Mouse (Mus musculus) ES-E14 (cell line): ENCODE results near the gene Cd180. TPM values are rescaled to one million over a fixed set of nuclear protein-coding genes. Genes with fewer than 3 reads are reported as not detected.

Experiments used
- DNase-seq: peaks from one replicate; pipeline ENCODE4 v3.0.0-alpha.2; 2013; ENCODE audit warnings: low read depth, low spot score
- H3K27ac ChIP-seq: 2 replicates; pipeline ENCODE4 v1.5.1; 2012; ENCODE audit warnings: low read depth, mild to moderate bottlenecking, low read length, moderate library complexity, mixed read lengths; ENCODE audit not compliant: poor library complexity, insufficient read depth, severe bottlenecking
- H3K36me3 ChIP-seq: 2 replicates; pipeline ENCODE4 v1.6.1; 2012; ENCODE audit warnings: mild to moderate bottlenecking, low read length, moderate library complexity, mixed read lengths; ENCODE audit not compliant: control insufficient read depth, poor library complexity, insufficient read depth, severe bottlenecking
- H3K4me1 ChIP-seq, 2 experiments: fragments of 150-350 bp in 1 of 2; sonication (generic) in 1 of 2; 2 replicates each; pipeline ENCODE4 v1.6.1; 2012; ENCODE audit warnings: low read length in 2 of 2, mild to moderate bottlenecking in 1 of 2, mixed read lengths in 1 of 2; ENCODE audit not compliant: control insufficient read depth in 2 of 2, insufficient read depth in 2 of 2, poor library complexity in 1 of 2
- H3K4me3 ChIP-seq, 2 experiments: fragments of 150-350 bp in 1 of 2; sonication (generic) in 1 of 2; 2 replicates each; pipeline ENCODE4 v1.5.1; 2012; ENCODE audit warnings: low read length in 2 of 2, low read depth in 1 of 2, mild to moderate bottlenecking in 1 of 2, mixed read lengths in 1 of 2; ENCODE audit not compliant: insufficient read depth in 1 of 2, poor library complexity in 1 of 2, severe bottlenecking in 1 of 2
- H3K9ac ChIP-seq: 2 replicates; pipeline ENCODE4 v1.6.1; 2012; ENCODE audit warnings: low read depth, mild to moderate bottlenecking, low read length, mixed read lengths; ENCODE audit not compliant: poor library complexity, insufficient read depth, severe bottlenecking
- H3K9me3 ChIP-seq: fragments of 150-350 bp; sonication (generic); 2 replicates; pipeline ENCODE4 v1.6.1; 2012; ENCODE audit warnings: low read depth, mild to moderate bottlenecking, low read length; ENCODE audit not compliant: control insufficient read depth, insufficient read depth
- CHD2 ChIP-seq: IDR thresholded peaks from 2 replicates; pipeline ENCODE4 v1.6.1; 2014; ENCODE audit warnings: mild to moderate bottlenecking, low read depth, low read length, inconsistent platforms
- HCFC1 ChIP-seq: IDR thresholded peaks from 2 replicates; pipeline ENCODE4 v1.6.1; 2012; ENCODE audit warnings: low read length, inconsistent platforms, borderline replicate concordance; ENCODE audit not compliant: insufficient read depth
- MAFK ChIP-seq: IDR thresholded peaks from 2 replicates; pipeline ENCODE4 v1.6.1; 2014; ENCODE audit warnings: mild to moderate bottlenecking, low read depth, low read length, inconsistent platforms; ENCODE audit not compliant: insufficient read depth
- ZC3H11A ChIP-seq: IDR thresholded peaks from 2 replicates; pipeline ENCODE4 v1.6.1; 2012; ENCODE audit warnings: low read depth, mild to moderate bottlenecking, inconsistent platforms, low read length, borderline replicate concordance
- ZNF384 ChIP-seq: IDR thresholded peaks from 2 replicates; pipeline ENCODE4 v1.6.1; 2012; ENCODE audit warnings: low read depth, low read length, inconsistent platforms
- in situ Hi-C, 2 experiments: fragments of 600-800 bp; cut with MboI; formaldehyde crosslinking; loops; one replicate each; pipeline ENCODE4 v1.15.1; 2025; ENCODE audit warnings: low sequenced_read_pairs in 2 of 2, inconsistent platforms in 1 of 2; ENCODE audit not compliant: unreplicated experiment in 2 of 2
- total RNA-seq: library from RNA; depleted of rRNA; stranded (reverse); fragments of 300-350 nt; gene quantifications from 2 replicates; pipeline ENCODE4 v1.2.3, GENCODE M21; 2012

Cd180 gene
- total RNA-seq, 1 experiment: 0.13 TPM

GRCm38 (mm10) chr13:102768512-102768911, 75.2 kb downstream of the Cd180 start:
- TF ChIP-seq CHD2 (no peak), ZNF384 (no peak), ZC3H11A (no peak), HCFC1 (no peak), MAFK (no peak)
- Histone ChIP-seq H3K4me3 (no peak overlapping the region), H3K9me3 (no peaks in the 10 kb centered on the region), H3K36me3 (no peaks in the 10 kb centered on the region), H3K4me1 (no peaks in the 10 kb centered on the region), H3K27ac (no peak overlapping the region), H3K9ac (no peak overlapping the region)
- no peak for DNase-seq
- in situ Hi-C loops: no loop called here

GRCm38 (mm10) chr13:102770194-102770593, 76.8 kb downstream of the Cd180 start:
- Histone ChIP-seq H3K9me3 (no peaks in the 10 kb centered on the region), H3K27ac (no peak overlapping the region), H3K36me3 (no peaks in the 10 kb centered on the region), H3K9ac (no peak overlapping the region), H3K4me3 (no peak overlapping the region), H3K4me1 (no peaks in the 10 kb centered on the region)
- TF ChIP-seq ZC3H11A (no peak), CHD2 (no peak), MAFK (no peak), ZNF384 (no peak), HCFC1 (no peak)
- in situ Hi-C loops: no loop called here
- DNase-seq: no peak

- Histone ChIP-seq H3K4me1 (no peaks in the 10 kb centered on the region), H3K27ac (no peak overlapping the region), H3K36me3 (no peaks in the 10 kb centered on the region), H3K9ac (no peak overlapping the region), H3K9me3 (no peaks in the 10 kb centered on the region), H3K4me3 (no peak overlapping the region)
- no peak for DNase-seq
- TF ChIP-seq MAFK: no peak
- in situ Hi-C loops: no loop called here
Observed at GRCm38 (mm10) chr13:102773169-102773568, 79.8 kb downstream of the Cd180 start.

GRCm38 (mm10) chr13:102774786-102775201, 81.4 kb downstream of the Cd180 start:
- DNase-seq: no peak
- no peak overlapping the region for H3K27ac ChIP-seq
- H3K4me3 ChIP-seq: no peak overlapping the region
- TF ChIP-seq ZNF384 (no peak), ZC3H11A (no peak)
- no peaks in the 10 kb centered on the region for H3K36me3 ChIP-seq
- no peak overlapping the region for H3K9ac ChIP-seq
- no peaks in the 10 kb centered on the region for H3K4me1 ChIP-seq
- in situ Hi-C loops: no loop called here
- H3K9me3 ChIP-seq: no peaks in the 10 kb centered on the region

GRCm38 (mm10) chr13:102775506-102775905, 82.1 kb downstream of the Cd180 start:
- Histone ChIP-seq H3K36me3 (no peaks in the 10 kb centered on the region), H3K9me3 (no peaks in the 10 kb centered on the region), H3K4me3 (no peak overlapping the region), H3K9ac (no peak overlapping the region), H3K4me1 (no peaks in the 10 kb centered on the region), H3K27ac (no peak overlapping the region)
- DNase-seq: no peak
- in situ Hi-C loops: no loop called here
- TF ChIP-seq ZNF384: no peak
- TF ChIP-seq MAFK: no peak
- no peak for TF ChIP-seq ZC3H11A
- no peak for TF ChIP-seq CHD2
- TF ChIP-seq HCFC1: no peak
